Mouse (Mus musculus) ZHBTc4 (cell line): ENCODE measurements around the gene Rgs7.
A peak's percentile ranks its signal among the peaks of the same experiment; 100 is the strongest.

Source experiments
- DNase-seq: peaks from one replicate; pipeline ENCODE4 v3.0.0-alpha.2; 2011; ENCODE audit warnings: low read depth, low spot score

Gene Rgs7

DNA sequence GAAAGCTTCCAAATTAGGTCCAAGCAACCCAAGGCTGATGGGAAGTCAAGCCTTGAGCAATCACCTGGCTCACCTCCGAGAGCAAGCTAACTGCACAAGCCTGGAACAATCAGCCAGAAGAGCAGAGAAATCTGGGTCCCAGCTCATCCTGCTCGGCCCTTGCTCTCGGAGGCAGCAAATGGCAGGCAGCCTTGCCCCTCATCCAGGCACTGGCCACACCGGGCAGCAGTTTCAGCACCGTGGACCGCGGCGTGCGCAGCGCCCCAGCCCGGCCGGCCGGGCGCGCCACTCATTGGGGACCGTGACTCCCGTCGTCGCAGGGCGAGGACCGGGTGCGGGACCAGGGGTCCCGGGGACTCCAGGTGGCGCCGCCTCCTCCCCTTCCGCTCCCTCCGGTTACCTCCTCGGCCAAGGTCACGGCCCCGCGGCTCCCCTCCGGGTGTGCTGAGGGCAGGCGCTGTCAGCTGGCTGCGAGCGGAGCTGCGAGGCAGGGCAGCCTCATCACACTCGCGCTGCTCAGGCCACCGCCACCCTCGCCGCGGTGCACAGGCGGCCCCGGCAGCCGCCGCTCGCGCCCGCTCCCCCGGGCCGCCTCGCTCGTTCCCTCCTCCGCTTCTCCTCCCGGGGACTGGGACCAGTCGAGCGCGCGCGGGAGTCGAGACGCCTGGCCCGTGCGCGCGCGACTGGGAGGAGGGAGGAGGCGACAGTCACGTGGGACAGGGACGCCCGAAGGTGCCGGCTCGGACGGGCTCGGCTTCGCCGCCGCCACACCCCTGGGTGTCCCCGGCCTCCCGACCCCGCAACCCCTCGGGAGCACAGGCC is at the start of gene Rgs7:
Gene Rgs7 (minus strand): TSS at position 640 of the 822 bp plus-strand sequence.
- DNase-seq = peak; percentile 74

DNA sequence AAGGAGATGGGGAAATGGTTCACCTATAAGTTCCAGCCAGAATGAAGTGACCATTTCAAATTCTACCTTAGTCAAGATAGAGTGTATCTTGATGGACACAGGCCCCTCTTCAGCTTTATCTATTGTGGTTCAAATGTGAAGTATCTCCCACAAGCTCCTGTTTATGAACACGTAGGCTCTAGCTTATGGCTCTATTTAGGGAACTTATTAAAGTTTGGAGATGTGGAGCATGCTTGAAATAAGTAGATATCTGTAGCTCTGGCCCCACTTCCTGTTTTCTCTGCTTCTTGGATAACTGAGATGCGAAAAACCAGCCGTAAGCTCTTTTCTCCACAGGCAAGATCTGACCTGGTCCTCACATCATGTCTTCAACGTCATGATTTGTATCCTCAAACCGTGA is 48.4 kb upstream of the Rgs7 start:
- DNase-seq = no peak

DNA sequence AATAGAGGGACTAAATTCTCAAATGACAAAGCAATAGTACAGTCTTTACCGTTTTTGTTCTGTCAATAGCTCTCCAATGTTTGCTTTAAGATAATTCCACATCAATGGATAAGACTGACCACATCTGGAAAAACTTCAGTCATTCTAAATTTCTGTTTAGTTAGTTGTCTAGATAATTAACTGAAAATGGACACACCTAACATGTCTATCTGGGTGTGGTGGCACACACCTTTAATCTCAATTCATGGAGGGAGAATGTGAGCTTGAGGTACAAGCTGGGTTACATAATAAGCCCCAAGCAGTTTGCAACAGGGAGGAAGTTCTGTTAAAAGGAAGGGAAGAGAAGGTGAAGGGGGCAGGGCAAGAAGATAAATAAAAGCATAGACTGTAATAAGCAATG is 45.0 kb upstream of the Rgs7 start:
- DNase-seq = no peak

DNA sequence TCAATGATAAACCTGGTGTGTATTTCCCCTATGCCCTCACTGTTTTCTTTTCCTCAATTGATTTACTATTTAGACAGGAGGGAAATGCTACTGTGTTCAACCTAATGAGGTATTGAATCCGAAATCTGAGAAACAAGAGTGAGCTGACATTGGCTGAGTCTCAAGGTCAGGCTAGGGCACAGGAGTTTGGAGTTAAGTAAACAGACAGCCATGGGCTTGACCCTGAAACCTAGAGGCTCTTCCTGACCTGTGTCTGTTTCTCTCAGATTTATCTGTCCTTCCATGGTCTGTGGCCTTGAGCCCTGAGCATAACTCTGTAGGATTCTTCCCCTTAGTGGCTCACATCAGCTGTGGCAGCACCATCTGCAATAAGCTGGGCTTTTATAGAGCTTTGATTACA is 37.6 kb upstream of the Rgs7 start:
- DNase-seq = no peak

- DNase-seq = no peak
These were observed 32.5 kb upstream of the Rgs7 start for GRCm38 (mm10) chr1:175524626-175525294.

DNA sequence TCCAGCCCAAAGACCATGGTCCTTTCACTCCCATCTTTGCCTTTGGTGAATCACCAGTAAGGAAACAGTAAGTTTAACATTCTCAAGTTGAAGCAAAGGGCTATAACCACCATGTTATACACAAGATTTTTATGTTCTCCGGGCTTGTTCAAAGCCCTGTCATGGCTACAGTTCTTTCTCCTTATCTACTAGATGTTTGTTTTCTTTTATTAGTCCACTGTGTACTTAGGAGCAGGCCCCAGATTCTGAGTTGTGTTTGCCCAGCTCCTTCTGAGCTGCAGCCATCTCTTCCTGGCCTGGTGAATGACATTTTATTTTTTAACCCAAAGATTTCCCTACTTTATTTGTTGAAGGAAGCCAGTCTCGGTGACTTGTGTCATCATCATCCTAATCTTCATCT is 31.3 kb upstream of the Rgs7 start:
- no peak for DNase-seq

- DNase-seq = no peak
These were observed 22.2 kb upstream of the Rgs7 start for GRCm38 (mm10) chr1:175514543-175514942.

- DNase-seq = no peak
These were observed 19.9 kb upstream of the Rgs7 start for GRCm38 (mm10) chr1:175512173-175512572.

GRCm38 (mm10) chr1:175509989-175510388 is 17.7 kb upstream of the Rgs7 start:
- DNase-seq = no peak

- no peak for DNase-seq
These were observed 363 bp upstream of the Rgs7 start for GRCm38 (mm10) chr1:175492683-175493043.

DNA sequence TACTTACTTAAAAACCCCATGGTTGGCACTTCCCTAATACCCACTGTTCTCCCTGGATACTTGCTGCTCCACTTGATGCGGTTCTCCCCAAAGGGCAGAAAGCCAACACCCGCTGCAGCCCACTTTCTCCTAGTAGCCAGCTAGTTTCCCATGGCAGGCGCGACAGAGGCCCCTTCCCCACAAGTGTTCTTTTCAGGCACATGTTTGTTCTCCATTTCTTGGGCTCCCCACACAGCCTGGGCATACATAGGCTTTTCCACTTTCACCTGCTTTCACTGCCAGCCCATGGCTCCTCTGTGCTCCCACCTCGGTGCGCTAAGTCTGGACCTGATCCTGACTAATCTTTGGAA is 814 bp downstream of the Rgs7 start:
- DNase-seq = no peak

DNA sequence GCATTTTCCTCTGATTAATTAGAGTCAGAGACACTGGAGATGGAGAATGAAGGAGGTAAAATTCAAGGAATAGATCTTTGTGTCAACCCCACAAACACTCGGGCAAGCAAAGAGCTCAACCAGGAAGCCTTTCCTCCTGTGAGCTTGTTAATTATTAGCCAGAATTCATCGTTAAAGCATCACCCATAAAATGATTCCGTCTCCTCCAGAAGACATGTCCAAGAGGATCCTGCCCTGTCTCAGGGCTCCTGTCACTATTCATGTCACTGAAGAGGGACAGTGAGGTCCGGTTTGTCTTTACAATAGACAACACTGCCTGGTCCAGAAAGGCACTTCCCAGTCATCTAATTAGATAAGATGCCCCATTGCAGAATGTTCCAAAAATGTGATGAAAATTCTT is 7.2 kb downstream of the Rgs7 start:
- no peak for DNase-seq

DNA sequence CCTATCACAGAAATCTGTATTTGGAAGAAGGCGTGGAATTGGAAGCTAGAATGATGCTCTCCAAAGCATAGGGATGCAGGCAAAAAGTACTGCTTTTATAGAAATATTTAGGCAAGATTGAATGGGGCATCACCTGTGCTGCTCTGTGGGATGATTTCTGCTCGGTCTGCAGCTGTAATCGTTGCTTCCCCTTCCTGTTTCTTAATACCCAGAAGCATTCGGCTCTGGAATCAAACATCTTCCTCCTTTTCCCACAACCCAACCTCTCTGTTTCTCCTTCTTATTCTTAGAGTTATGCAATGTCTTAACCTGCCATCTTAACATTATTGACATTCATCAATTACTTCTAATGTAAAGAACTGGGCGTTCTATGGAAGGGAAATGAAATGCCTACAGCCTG is 19.2 kb downstream of the Rgs7 start:
- no peak for DNase-seq

- no peak for DNase-seq
These were observed 23.1 kb downstream of the Rgs7 start for GRCm38 (mm10) chr1:175469087-175469788.

GRCm38 (mm10) chr1:175464566-175464965 is 27.7 kb downstream of the Rgs7 start:
- no peak for DNase-seq

DNA sequence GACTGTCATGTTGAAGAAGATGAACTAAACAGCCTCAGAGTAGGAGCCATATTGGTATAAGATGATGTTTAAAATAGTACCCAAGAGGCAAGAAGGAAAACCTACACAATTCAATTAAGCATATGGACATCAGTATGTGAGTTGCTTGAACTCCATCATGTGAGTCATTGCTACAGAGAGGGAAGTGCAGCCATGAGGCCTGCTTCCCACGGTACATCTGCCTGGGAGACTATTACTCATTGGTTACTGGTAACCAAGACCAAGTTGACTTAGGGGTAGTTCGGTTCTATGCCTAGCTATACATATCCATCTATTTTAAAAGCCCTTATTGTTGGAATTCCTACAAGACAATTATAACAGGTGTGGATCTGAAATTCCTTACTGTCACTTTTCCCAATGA is 29.9 kb downstream of the Rgs7 start:
- no peak for DNase-seq

- DNase-seq = no peak
These were observed 38.2 kb downstream of the Rgs7 start for GRCm38 (mm10) chr1:175454041-175454636.

GRCm38 (mm10) chr1:175448017-175448416 is 44.3 kb downstream of the Rgs7 start:
- no peak for DNase-seq

DNA sequence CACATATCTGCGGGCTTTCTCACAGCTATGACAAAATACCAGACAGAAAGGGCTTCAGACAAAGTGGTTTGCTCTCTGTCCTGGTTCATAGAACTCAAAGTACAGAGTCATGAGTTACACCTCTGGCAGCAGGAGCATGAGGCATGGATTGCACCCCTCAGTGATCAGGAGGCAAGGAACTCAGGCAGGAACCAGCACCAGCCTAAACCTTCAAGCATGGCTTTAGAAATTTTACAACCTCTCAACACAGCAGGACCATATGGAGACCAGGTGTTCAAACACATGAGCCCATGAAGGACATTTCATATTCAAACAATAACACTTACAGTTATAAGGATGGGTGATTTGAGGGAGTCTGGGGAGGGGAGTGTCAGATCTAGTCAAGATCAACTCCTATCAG is 49.4 kb downstream of the Rgs7 start:
- DNase-seq = no peak

DNA sequence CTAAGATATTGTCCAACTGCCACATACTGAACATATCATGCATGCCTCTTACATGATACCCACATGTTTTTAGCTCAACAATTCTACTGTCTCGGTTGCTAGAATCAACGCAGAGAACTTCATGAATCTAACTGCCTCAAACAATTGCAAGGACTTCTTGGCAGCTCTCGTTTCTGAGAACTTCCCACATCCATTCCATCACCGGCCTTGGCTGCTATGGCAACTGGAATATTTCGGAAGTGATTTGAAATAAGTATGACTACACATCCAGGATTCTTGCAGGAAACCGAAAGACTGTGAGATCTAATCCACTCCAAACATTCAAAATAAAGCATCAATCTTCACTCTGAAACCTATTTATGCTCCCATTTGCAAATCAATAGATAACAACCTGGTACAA is 50.3 kb downstream of the Rgs7 start:
- DNase-seq = no peak

DNA sequence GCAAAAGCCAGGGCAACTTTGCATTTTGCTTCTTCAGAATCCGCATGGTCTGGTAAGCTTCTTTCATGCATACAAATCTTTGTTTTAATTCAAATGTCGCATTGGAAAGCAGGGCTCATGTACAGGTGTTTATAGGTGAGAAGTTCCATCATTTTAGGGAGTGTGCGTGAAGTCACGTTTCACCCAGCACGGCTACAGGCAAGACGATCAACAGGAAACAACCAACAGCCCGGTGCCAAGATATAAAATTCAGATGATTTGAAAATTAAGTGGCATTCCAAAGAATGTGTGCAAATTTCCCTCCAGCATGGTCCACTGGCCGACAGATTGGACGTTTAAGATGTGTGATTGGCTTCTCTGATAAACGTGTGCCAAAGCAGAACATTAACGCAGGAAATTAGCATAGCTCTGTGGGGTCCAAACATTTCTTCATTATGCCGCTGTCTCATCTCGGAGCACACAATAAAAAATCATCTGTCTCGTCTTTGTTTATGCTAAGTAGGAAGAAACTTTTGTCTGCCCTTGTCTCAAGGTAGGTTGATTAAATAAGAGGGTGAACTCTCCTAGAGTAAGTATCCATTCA is 58.6 kb downstream of the Rgs7 start:
- DNase-seq = no peak

DNA sequence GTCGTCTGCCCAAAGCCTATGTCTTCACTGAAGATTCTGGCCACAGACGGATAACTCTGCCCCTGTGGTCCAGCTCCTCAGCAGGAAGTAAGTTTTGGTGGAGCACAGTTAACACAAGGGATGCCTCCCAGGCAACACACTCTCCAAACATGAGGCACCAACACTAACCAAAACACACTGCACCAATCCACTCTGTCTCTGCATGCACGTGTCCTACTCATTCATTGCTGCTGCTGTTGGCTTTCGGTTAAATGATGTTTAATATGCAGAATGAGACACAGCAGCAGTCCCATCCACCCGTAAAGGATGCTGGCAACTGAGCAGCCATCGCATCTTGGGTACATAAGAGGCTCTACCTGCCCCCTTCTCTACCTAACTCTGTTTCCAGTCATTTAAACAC is 59.2 kb downstream of the Rgs7 start:
- no peak for DNase-seq
